Mouse (Mus musculus) heart, adult 2 months (tissue): ENCODE data around the gene Arf1.

Source experiments
- CTCF ChIP-seq: fragments of 200-600 bp; IDR thresholded peaks from 2 replicates; pipeline ENCODE4 v1.8.1; 2022; ENCODE audit warnings: antibody characterized with exemption, mild to moderate bottlenecking, moderate library complexity
- EP300 ChIP-seq: fragments of 200-500 bp; IDR thresholded peaks from 2 replicates; pipeline ENCODE4 v1.6.1; 2011; ENCODE audit warnings: low read depth, low read length, control low read depth; ENCODE audit not compliant: insufficient read depth
- POLR2A ChIP-seq: fragments of 200-500 bp; IDR thresholded peaks from 2 replicates; pipeline ENCODE4 v1.6.1; 2011; ENCODE audit warnings: mild to moderate bottlenecking, low read depth, low read length, control low read depth; ENCODE audit not compliant: insufficient read depth

DNA sequence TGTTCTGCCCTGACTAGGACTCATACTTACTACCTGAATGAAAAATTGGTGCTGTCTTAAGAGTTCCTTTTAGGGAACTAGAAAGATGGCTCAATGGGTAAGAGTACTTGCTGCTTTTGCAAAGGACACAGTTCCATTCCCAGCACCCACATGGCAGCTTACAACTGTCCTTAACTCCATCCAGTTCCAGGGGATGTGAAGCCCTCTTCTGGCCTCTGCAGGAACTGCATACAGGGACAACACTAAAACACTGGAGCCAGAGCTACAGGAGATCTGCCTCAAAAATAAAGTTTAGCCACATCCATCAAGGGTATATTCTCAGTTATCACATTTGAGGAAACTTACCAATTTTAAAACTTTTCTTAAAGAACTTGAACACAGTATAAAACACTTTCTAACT is 9.0 kb downstream of the Arf1 start:
- TF ChIP-seq EP300 (no peak), CTCF (peak; percentile 75), POLR2A (no peak)
